Mouse (Mus musculus): Measurements from ENCODE around the gene Myo3b. TPM values are rescaled to one million over a fixed set of nuclear protein-coding genes. Genes with fewer than 3 reads are reported as not detected.
"Not testable (repeated sequence)": the region's sequence is repeated elsewhere in the genome, so short reads cannot be mapped to it uniquely, and the experiment has no call there.

Myo3b gene
- total RNA-seq, 2 experiments from 2014 or later, result 0.09 TPM; not detected in 1

- no peak for DNase-seq
These were observed 156.7 kb downstream of the Myo3b start for GRCm38 (mm10) chr2:70195418-70196248.

- DNase-seq, result no peak
These were observed 163.1 kb downstream of the Myo3b start for GRCm38 (mm10) chr2:70201796-70202555.

GRCm38 (mm10) chr2:70202578-70203167, 163.7 kb downstream of the Myo3b start:
- DNase-seq, result no peak

- DNase-seq, result no peak
These were observed 169.5 kb downstream of the Myo3b start for GRCm38 (mm10) chr2:70208411-70208810.

- no peak for DNase-seq
These were observed 170.9 kb downstream of the Myo3b start for GRCm38 (mm10) chr2:70209790-70210189.

GRCm38 (mm10) chr2:70210427-70211332, 171.8 kb downstream of the Myo3b start:
- DNase-seq, result no peak

GRCm38 (mm10) chr2:70214401-70214800, 175.5 kb downstream of the Myo3b start:
- DNase-seq, result no peak

- DNase-seq, result no peak
These were observed 178.9 kb downstream of the Myo3b start for GRCm38 (mm10) chr2:70217800-70218199.

- DNase-seq, result no peak
These were observed 179.5 kb downstream of the Myo3b start for GRCm38 (mm10) chr2:70218469-70218868.

- DNase-seq, result no peak
These were observed 187.8 kb downstream of the Myo3b start for GRCm38 (mm10) chr2:70226679-70227078.

- not testable (repeated sequence) for DNase-seq
These were observed 195.5 kb downstream of the Myo3b start for GRCm38 (mm10) chr2:70234450-70234849.

GRCm38 (mm10) chr2:70245981-70246380, 207.1 kb downstream of the Myo3b start:
- no peak for DNase-seq

GRCm38 (mm10) chr2:70248616-70249015, 209.7 kb downstream of the Myo3b start:
- DNase-seq, result no peak

- DNase-seq, result no peak
These were observed 210.9 kb downstream of the Myo3b start for GRCm38 (mm10) chr2:70249872-70250271.

GRCm38 (mm10) chr2:70251256-70251655, 212.3 kb downstream of the Myo3b start:
- DNase-seq, result no peak

GRCm38 (mm10) chr2:70259357-70260000, 220.6 kb downstream of the Myo3b start:
- no peak for DNase-seq

GRCm38 (mm10) chr2:70260646-70261195, 221.8 kb downstream of the Myo3b start:
- DNase-seq, result no peak

GRCm38 (mm10) chr2:70261703-70262564, 223.0 kb downstream of the Myo3b start:
- DNase-seq, result no peak

- no peak for DNase-seq
These were observed 223.7 kb downstream of the Myo3b start for GRCm38 (mm10) chr2:70262565-70263082.
